Mouse (Mus musculus) CD8-positive naive resting alpha-beta T cell, adult 57 days (primary cell): ENCODE data around the gene Mmrn2. TPM values are rescaled to one million over a fixed set of nuclear protein-coding genes. Genes with fewer than 3 reads are reported as not detected.

Source experiments
- total RNA-seq: library from RNA; stranded (reverse); gene quantifications from one replicate; pipeline ENCODE4 v1.2.4, GENCODE M21; 2023

Gene Mmrn2
- total RNA-seq, result not detected

GRCm38 (mm10) chr14:34375415-34375904, at the start of gene Mmrn2:
Gene Mmrn2 (plus strand): TSS chr14:34375465.

GRCm38 (mm10) chr14:34355301-34355700, 20.0 kb upstream of the Mmrn2 start, which contains the start of gene Fam25c:
Gene Fam25c (minus strand): TSS chr14:34355433.

GRCm38 (mm10) chr14:34374577-34374976, 688 bp upstream of the Mmrn2 start, which contains the start of gene Sncg:
Gene Sncg (minus strand): TSS chr14:34374789.

Other genes with a start within 250 kb of the Mmrn2 start
- gene Npy4r, start 223.0 kb upstream of the Mmrn2 start, total RNA-seq, result not detected
- gene Gprin2, start 173.8 kb upstream of the Mmrn2 start, total RNA-seq, result not detected
- not detected for gene Syt15, start 155.9 kb upstream of the Mmrn2 start, total RNA-seq
- gene Shld2, start 65.0 kb upstream of the Mmrn2 start, total RNA-seq, result 24.5 TPM
- 145 TPM for gene Glud1, start 64.7 kb upstream of the Mmrn2 start, total RNA-seq
- not detected for gene Fam25c, start 20.0 kb upstream of the Mmrn2 start, total RNA-seq
- gene Sncg, start 676 bp upstream of the Mmrn2 start, total RNA-seq, result not detected
- gene Bmpr1a, start 127.9 kb downstream of the Mmrn2 start, total RNA-seq, result 2.0 TPM
- not detected for gene 9230112D13Rik, start 147.3 kb downstream of the Mmrn2 start, total RNA-seq
- not detected for gene Ldb3, start 213.2 kb downstream of the Mmrn2 start, total RNA-seq
- not detected for gene Opn4, start 224.7 kb downstream of the Mmrn2 start, total RNA-seq